Mouse (Mus musculus): ENCODE measurements around the gene Arl14ep. TPM values are rescaled to one million over a fixed set of nuclear protein-coding genes. Genes with fewer than 3 reads are reported as not detected.

Gene Arl14ep
- total and polyA plus RNA-seq, 2 experiments = 2.7 to 15.0 TPM

GRCm38 (mm10) chr2:106973332-106973958 is 779 bp downstream of the Arl14ep start:
- Histone ChIP-seq H3K9ac (ENCODE audit: low read depth, low read length) (peak overlapping the region; percentile 13; the same call in 1 of the 2 replicates), H3K79me2 (ENCODE audit: control insufficient read depth, insufficient read depth, low read length) (peaks cover 5% of the 10 kb centered on the region; the same call in 1 of the 2 replicates), H3K4me1 (ENCODE audit: control insufficient read depth, insufficient read depth, low read length) (peaks cover 7% of the 10 kb centered on the region), H3K36me3 (ENCODE audit: control insufficient read depth, insufficient read depth, low read length) (peaks cover 7% of the 10 kb centered on the region; the same call in 1 of the 2 replicates), H3K27ac (replicated peaks; ENCODE audit: insufficient read depth, low read depth, low read length) (no peak overlapping the region), H3K27me3 (ENCODE audit: control insufficient read depth, insufficient read depth, low read length) (no peaks in the 10 kb centered on the region), H3K4me3 (ENCODE audit: insufficient read depth, low read depth, low read length) (peak overlapping the region; percentile 82)
- TF ChIP-seq CTCF (IDR thresholded peaks at IDR 0.05; ENCODE audit: low read depth, low read length) = no peak
- no peak for TF ChIP-seq POLR2A (IDR thresholded peaks at IDR 0.05; ENCODE audit: extremely low read depth, insufficient read depth, low read length)
- DNase-seq (ENCODE audit: extremely low read depth, low read depth, low spot score) = no peak
- 62% methylated on average over 17 of the region's 17 CpGs for WGBS

- peaks cover 7% of the 10 kb centered on the region for H3K4me1 ChIP-seq (ENCODE audit: control insufficient read depth, insufficient read depth, low read length)
- H3K9ac ChIP-seq (ENCODE audit: low read depth, low read length) = no peak overlapping the region
- peaks cover 13% of the 10 kb centered on the region for H3K36me3 ChIP-seq (ENCODE audit: control insufficient read depth, insufficient read depth, low read length)
- DNase-seq (ENCODE audit: extremely low read depth, low read depth, low spot score) = no peak
- H3K27ac ChIP-seq (replicated peaks; ENCODE audit: insufficient read depth, low read depth, low read length) = no peak overlapping the region
- H3K79me2 ChIP-seq (ENCODE audit: control insufficient read depth, insufficient read depth, low read length) = peaks cover 5% of the 10 kb centered on the region; the same call in 1 of the 2 replicates
- 64% methylated on average over 6 of the region's 6 CpGs for WGBS
- H3K27me3 ChIP-seq (ENCODE audit: control insufficient read depth, insufficient read depth, low read length) = no peaks in the 10 kb centered on the region
- no peak overlapping the region for H3K4me3 ChIP-seq (ENCODE audit: insufficient read depth, low read depth, low read length)
- TF ChIP-seq POLR2A (IDR thresholded peaks at IDR 0.05; ENCODE audit: extremely low read depth, insufficient read depth, low read length) (no peak), CTCF (IDR thresholded peaks at IDR 0.05; ENCODE audit: low read depth, low read length) (no peak)
Observed at GRCm38 (mm10) chr2:106972851-106973250, 1.4 kb downstream of the Arl14ep start.

- H3K4me3 ChIP-seq (ENCODE audit: insufficient read depth, low read depth, low read length) = no peak overlapping the region
- H3K27ac ChIP-seq (replicated peaks; ENCODE audit: insufficient read depth, low read depth, low read length) = no peak overlapping the region
- WGBS = 94% methylated on average over 12 of the region's 12 CpGs
- H3K36me3 ChIP-seq (ENCODE audit: control insufficient read depth, insufficient read depth, low read length) = peaks cover 28% of the 10 kb centered on the region
- no peaks in the 10 kb centered on the region for H3K27me3 ChIP-seq (ENCODE audit: control insufficient read depth, insufficient read depth, low read length)
- DNase-seq (ENCODE audit: extremely low read depth, low read depth, low spot score) = no peak
- peaks cover 7% of the 10 kb centered on the region for H3K4me1 ChIP-seq (ENCODE audit: control insufficient read depth, insufficient read depth, low read length)
- peaks cover 5% of the 10 kb centered on the region; the same call in 1 of the 2 replicates for H3K79me2 ChIP-seq (ENCODE audit: control insufficient read depth, insufficient read depth, low read length)
- TF ChIP-seq CTCF (IDR thresholded peaks at IDR 0.05; ENCODE audit: low read depth, low read length) = no peak
- TF ChIP-seq POLR2A (IDR thresholded peaks at IDR 0.05; ENCODE audit: extremely low read depth, insufficient read depth, low read length) = no peak
- H3K9ac ChIP-seq (ENCODE audit: low read depth, low read length) = no peak overlapping the region
Observed at GRCm38 (mm10) chr2:106970971-106971370, 3.3 kb downstream of the Arl14ep start.

GRCm38 (mm10) chr2:106968320-106968719 is 5.9 kb downstream of the Arl14ep start:
- Histone ChIP-seq H3K4me1 (ENCODE audit: control insufficient read depth, insufficient read depth, low read length) (peaks cover 4% of the 10 kb centered on the region), H3K36me3 (ENCODE audit: control insufficient read depth, insufficient read depth, low read length) (peaks cover 48% of the 10 kb centered on the region), H3K27me3 (ENCODE audit: control insufficient read depth, insufficient read depth, low read length) (no peaks in the 10 kb centered on the region), H3K9ac (ENCODE audit: low read depth, low read length) (no peak overlapping the region), H3K27ac (replicated peaks; ENCODE audit: insufficient read depth, low read depth, low read length) (no peak overlapping the region), H3K79me2 (ENCODE audit: control insufficient read depth, insufficient read depth, low read length) (peaks cover 3% of the 10 kb centered on the region; the same call in 1 of the 2 replicates), H3K4me3 (ENCODE audit: insufficient read depth, low read depth, low read length) (no peak overlapping the region)
- WGBS = 92% methylated on average over 6 of the region's 6 CpGs
- DNase-seq (ENCODE audit: extremely low read depth, low read depth, low spot score) = no peak
- TF ChIP-seq CTCF (IDR thresholded peaks at IDR 0.05; ENCODE audit: low read depth, low read length) = no peak
- TF ChIP-seq POLR2A (IDR thresholded peaks at IDR 0.05; ENCODE audit: extremely low read depth, insufficient read depth, low read length) = no peak

- H3K79me2 ChIP-seq (ENCODE audit: control insufficient read depth, insufficient read depth, low read length) = no peaks in the 10 kb centered on the region
- no peak overlapping the region for H3K9ac ChIP-seq (ENCODE audit: low read depth, low read length)
- TF ChIP-seq POLR2A (IDR thresholded peaks at IDR 0.05; ENCODE audit: extremely low read depth, insufficient read depth, low read length) = no peak
- no peak for TF ChIP-seq CTCF (IDR thresholded peaks at IDR 0.05; ENCODE audit: low read depth, low read length)
- no peaks in the 10 kb centered on the region for H3K27me3 ChIP-seq (ENCODE audit: control insufficient read depth, insufficient read depth, low read length)
- 96% methylated on average over 3 of the region's 3 CpGs for WGBS
- H3K4me3 ChIP-seq (ENCODE audit: insufficient read depth, low read depth, low read length) = no peak overlapping the region
- H3K4me1 ChIP-seq (ENCODE audit: control insufficient read depth, insufficient read depth, low read length) = peaks cover 12% of the 10 kb centered on the region
- H3K27ac ChIP-seq (replicated peaks; ENCODE audit: insufficient read depth, low read depth, low read length) = no peak overlapping the region
- DNase-seq (ENCODE audit: extremely low read depth, low read depth, low spot score) = no peak
- peaks cover 44% of the 10 kb centered on the region for H3K36me3 ChIP-seq (ENCODE audit: control insufficient read depth, insufficient read depth, low read length)
Observed at GRCm38 (mm10) chr2:106963560-106963959, 10.7 kb downstream of the Arl14ep start.

GRCm38 (mm10) chr2:106961650-106962049 is 12.6 kb downstream of the Arl14ep start:
- Histone ChIP-seq H3K79me2 (ENCODE audit: control insufficient read depth, insufficient read depth, low read length) (no peaks in the 10 kb centered on the region), H3K27me3 (ENCODE audit: control insufficient read depth, insufficient read depth, low read length) (no peaks in the 10 kb centered on the region), H3K36me3 (ENCODE audit: control insufficient read depth, insufficient read depth, low read length) (peaks cover 27% of the 10 kb centered on the region; the same call in 1 of the 2 replicates), H3K27ac (replicated peaks; ENCODE audit: insufficient read depth, low read depth, low read length) (no peak overlapping the region), H3K9ac (ENCODE audit: low read depth, low read length) (no peak overlapping the region), H3K4me3 (ENCODE audit: insufficient read depth, low read depth, low read length) (no peak overlapping the region), H3K4me1 (ENCODE audit: control insufficient read depth, insufficient read depth, low read length) (peaks cover 12% of the 10 kb centered on the region)
- TF ChIP-seq POLR2A (IDR thresholded peaks at IDR 0.05; ENCODE audit: extremely low read depth, insufficient read depth, low read length) (no peak), CTCF (IDR thresholded peaks at IDR 0.05; ENCODE audit: low read depth, low read length) (no peak)
- WGBS = 81% methylated on average over 3 of the region's 3 CpGs
- no peak for DNase-seq (ENCODE audit: extremely low read depth, low read depth, low spot score)
